Mouse (Mus musculus) liver, adult 10 weeks (tissue): ENCODE results near the gene Vmn1r22. TPM values are rescaled to one million over a fixed set of nuclear protein-coding genes. Genes with fewer than 3 reads are reported as not detected.

Experiments
- polyA plus RNA-seq: library from polyadenylated mRNA; stranded (reverse); fragments of 350-450 nt; fragmentation: Illumina TruSeq; extraction: RNeasy Lipid Tissue Mini Kit (QIAGEN cat#74804); gene quantifications from one replicate; pipeline ENCODE4 v1.2.3, GENCODE M21; 2014; ENCODE audit warnings: low read depth, low replicate concordance

Vmn1r22 gene
- not detected for polyA plus RNA-seq

DNA sequence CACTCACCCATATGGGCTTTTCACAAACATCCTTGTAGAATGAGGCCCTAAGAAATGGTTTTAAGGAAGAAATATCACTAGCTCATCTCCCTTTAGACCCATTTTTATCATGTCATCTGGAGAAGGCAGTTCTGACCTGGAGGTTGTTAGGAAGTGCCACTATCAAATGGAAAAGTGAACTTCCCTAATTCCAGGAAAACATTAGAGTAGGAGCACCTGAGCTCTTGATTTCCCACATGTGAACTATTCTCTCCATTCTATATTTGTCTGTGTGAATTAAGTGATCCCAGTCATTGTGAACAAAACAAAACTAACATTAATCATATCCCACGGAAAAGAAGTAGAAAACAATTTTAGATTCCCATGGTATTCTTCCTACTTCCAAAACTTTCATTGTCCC, at the start of gene Vmn1r22:
TSS of gene Vmn1r22 (minus strand) at position 101 of the 400 bp plus-strand sequence.

DNA sequence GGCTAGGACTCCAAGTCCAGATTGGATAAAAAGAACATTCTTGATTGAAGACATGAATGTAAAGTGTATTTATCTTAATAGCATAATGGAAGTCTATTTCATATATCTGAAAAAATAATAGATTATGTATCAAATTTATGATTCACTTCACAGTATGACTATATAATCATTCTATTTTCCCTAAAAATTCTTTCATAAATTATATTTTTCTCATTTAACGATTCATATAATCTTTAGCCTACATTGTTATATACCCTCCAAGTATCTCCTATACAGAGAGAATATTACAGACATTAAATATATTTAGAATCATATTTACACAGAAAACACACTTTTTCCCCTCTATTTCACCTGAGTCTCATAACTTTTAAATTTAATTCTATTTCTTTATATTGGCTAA, 18.9 kb upstream of the Vmn1r22 start, which contains the start of gene Vmn1r23:
TSS of gene Vmn1r23 (minus strand) at position 101 of the 400 bp plus-strand sequence.

DNA sequence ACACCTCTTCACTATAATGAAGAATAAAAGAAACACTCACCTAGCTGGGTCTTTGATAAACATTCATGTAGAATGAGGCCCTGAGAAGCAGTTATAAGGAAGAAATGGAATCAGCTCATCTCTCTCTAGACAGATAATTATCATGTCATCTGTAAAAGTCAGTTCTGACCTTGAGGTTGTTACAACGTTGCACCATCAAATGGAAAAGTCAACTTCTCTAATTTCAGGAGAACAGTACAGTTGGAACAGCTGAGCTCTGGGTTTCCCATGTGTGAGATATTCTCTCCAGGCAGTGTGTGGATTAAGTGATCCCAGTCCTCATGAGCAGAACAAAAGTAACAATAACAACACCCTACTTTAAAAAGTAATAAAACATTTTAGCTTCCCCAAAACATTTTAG, 57.5 kb downstream of the Vmn1r22 start, which contains the start of gene Vmn1r21:
TSS of gene Vmn1r21 (minus strand) at position 58 of the 400 bp plus-strand sequence.

Other genes with a start within 250 kb of the Vmn1r22 start
- 18.5 TPM for gene Pyurf, start 215.9 kb downstream of the Vmn1r22 start, polyA plus RNA-seq
- gene Lancl2, start 205.5 kb downstream of the Vmn1r22 start, polyA plus RNA-seq: 9.4 TPM
- gene Vopp1, start 82.9 kb downstream of the Vmn1r22 start, polyA plus RNA-seq: 3.0 TPM
- gene Vmn1r21, start 57.7 kb downstream of the Vmn1r22 start, polyA plus RNA-seq: not detected
- not detected for gene Vmn1r23, start 18.8 kb upstream of the Vmn1r22 start, polyA plus RNA-seq
- not detected for gene Vmn1r24, start 53.5 kb upstream of the Vmn1r22 start, polyA plus RNA-seq
- gene Vmn1r25, start 72.8 kb upstream of the Vmn1r22 start, polyA plus RNA-seq: not detected
- gene Vmn1r26, start 107.1 kb upstream of the Vmn1r22 start, polyA plus RNA-seq: not detected